Mouse (Mus musculus) T-helper 2 cell (primary cell): ENCODE measurements around the gene Nup43.

Experiments used
- in situ Hi-C: fragments of 300-600 bp; cut with MboI, MseI; formaldehyde crosslinking; loops from one replicate; pipeline ENCODE4 v1.15.1; 2025; ENCODE audit warnings: high pct_unique_total_duplicates

Gene Nup43

DNA sequence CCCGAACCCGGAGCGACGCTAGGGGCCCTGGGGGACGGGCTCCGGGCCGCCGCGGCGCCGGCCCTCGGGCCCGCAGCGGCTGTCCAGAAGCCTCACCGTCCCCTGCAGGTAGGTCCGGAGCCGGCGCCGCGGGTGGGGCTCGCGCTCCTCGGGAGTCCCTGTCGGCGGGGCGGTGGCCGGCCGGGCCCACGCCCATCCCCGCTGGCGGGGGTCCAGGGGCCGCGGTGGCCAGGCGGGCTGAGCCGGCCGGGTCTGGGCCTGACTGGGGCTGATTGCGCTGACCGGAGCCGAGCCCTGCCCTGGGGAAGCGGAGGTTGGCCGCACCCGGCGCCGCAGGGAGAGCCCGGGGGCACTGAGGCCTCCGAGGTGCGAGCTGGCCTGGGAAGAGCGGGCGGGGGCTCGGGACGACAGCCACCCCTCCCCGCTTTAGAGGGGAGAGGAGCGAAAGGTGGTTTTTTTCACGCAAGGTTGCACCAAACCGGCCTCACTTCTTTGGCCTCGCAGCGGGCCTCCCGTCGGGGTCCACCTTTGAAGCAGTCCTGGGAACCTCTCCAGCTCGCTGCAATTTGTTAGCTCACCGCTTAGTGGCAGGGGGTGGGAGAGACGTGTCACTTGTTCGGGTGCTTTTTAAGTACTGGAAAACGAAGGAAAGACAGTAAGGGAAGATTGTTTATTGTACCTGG lies 14.2 kb downstream of the Nup43 start:
- in situ Hi-C loops: no loop called here

DNA sequence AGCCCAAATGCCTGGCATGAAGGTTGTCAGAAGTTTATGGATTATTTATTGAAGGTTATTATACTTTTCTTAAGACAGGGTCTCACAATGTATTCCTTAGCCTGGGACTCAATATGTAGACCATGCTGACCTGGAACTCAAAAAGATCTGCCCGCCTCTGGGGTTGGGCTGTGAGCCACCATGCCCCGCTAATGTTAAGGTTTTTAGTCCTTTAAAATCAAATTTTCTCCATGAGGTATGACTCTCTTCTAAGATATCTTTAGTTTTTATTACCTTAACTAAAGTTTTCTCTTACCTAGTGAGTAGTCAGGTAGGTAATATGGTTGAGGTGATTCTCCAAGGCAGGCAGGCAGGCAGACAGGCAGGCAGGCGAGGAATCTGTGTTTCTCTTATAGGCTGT lies 14.9 kb downstream of the Nup43 start:
- in situ Hi-C loops: no loop called here

DNA sequence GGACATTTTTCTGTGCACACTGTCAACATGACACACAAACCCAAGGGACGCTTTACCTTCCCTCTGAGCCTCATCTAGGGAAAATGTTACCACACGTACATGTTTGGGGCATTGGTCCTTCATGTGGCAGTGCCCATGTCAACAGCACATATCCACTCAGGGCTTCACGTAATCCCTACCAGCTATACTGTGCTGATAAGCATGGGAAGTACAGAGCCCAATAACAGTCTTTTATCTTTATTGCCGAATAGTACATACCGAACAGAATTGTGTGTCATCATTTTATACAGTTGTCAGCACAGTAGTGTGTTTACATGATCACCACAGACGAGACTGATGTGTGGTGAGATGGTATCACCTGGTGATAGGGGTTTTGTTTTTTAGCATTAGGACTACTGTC lies 19.6 kb downstream of the Nup43 start:
- in situ Hi-C loops: no loop called here

DNA sequence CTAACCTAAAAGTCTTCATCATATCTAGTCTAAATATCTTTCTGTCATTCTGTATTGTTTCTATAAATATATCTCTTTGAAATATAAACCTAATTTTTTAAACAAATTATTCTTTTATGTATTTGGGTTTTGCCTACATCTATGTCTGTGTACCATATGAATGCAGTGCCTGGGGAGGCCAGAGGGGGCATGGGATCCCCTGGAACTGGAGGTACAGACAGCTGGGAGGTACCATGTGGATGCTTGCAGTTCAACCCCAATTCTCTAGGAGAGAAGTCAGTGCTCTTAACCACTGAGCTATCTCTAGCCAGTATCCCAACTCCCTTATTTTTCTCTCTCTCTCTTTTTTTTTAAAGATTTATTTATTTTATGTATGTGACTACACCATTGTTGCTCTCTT lies 28.0 kb downstream of the Nup43 start:
- in situ Hi-C loops: no loop called here

DNA sequence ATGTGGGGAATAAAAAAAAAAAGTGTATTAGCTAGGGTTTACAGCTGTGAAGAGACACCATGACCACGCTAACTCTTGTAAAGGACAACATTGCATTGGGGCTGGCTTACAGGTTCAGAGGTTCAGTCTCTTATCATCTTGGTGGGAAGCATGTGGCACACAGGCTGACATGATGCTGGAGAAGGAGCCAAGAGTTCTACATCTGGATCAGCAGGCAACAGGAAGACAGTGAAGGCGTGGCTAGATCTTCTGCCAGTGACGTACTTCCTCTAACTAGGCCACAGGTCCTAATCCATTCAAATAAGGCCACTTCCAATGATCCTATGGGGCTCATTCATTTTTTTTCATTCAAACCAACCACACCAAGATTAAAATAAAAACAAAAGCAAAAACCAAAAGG lies 32.8 kb downstream of the Nup43 start:
- in situ Hi-C loops: no loop called here

DNA sequence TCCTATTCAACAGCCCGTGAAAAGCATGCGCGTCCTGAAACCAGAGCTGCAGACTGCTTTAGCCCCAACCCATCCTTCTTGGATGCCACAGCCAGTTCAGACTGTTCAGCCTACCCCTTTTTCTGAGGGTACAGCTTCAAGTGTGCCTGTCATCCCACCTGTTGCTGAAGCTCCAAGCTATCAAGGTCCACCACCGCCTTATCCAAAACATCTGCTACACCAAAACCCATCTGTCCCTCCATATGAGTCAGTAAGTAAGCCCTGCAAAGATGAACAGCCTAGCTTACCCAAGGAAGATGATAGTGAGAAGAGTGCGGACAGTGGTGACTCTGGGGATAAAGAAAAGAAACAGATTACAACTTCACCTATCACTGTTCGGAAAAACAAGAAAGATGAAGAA lies 35.3 kb downstream of the Nup43 start:
- in situ Hi-C loops: no loop called here

DNA sequence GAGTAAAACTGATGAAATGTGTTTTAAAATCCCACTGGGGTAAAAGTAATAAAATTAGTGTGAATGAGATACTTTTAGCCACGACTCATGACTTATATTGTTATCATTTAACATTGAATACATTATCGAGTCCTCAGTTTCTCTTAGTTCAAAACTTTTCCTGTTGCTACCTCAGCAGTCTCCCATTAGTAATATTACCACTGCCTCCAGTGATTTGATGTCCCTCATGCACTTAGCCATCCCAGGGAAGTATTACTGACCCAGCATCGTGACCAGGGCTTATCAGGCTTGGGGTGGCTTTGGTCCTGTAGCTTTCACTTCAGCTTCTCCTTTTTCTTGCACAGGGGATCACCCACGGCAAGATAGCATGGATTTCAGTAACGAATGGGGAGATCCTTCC lies 42.8 kb downstream of the Nup43 start:
- in situ Hi-C loops: no loop called here

DNA sequence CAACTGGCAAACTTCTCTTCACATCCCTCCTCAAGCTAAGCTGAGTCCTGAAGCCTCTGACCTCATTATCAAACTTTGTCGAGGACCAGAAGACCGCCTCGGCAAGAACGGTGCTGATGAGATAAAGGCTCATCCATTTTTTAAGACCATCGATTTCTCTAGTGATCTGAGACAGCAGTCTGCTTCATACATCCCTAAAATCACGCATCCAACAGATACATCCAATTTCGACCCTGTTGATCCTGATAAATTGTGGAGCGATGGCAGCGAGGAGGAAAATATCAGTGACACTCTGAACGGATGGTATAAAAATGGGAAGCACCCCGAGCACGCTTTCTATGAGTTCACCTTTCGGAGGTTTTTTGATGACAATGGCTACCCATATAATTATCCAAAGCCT lies 45.2 kb downstream of the Nup43 start:
- in situ Hi-C loops: no loop called here

DNA sequence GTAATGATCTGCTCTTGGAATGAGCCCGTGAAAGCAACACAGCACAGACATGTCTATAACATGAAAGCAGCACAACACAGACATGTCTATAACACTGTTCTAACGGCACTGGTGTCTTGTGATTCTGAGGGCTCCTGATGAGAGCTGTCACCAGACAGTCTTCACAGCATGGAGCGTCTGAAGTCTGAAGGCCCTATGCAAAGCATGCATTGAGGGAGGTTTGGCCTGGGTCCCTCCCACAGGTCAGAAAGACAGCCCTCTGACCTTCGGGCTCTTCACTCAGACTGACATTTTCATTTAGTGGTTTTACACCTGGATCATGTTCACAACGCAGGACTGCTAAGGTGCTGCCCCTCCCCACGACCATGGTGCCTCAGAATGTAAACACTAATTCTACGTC lies 47.8 kb downstream of the Nup43 start:
- in situ Hi-C loops: no loop called here

DNA sequence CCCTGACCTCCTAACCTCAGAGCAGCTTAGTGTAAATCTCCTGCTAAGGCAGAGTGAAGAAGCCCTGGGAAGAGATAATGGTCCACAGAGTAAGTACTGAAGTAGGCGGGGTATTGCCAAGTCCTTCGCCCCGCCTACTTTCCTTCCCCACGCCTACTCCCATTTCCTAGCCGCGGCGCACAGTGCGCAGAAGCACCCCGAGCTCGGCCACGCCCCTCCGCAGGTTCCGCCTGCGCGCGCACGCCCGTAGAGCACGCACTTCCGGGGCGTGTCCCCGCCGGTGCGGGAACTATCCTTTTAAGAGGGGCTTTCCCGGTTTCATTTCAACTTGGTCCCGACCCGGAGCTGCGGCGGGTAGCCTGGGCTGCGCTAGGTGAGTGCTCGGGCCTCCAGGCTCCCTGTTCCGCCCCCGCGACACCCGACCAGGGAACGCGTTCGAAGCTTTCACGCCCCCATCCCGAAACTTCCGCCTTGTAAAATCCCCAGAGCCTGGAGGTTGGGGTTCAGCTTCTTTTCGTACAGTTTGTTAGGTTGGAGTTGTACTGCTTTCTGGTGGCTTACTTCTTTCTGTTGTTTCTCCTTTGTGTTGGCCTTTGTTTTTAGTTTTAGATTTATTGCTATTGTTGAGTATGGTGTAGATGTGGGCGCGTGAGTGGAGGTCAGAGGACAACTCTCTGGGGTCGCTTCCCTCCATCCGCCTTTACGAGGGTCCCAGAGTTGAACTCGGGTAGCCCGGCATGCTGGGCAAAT lies 58.6 kb downstream of the Nup43 start, which contains the start of gene Katna1:
TSS of gene Katna1 (plus strand) at position 250 of the 750 bp plus-strand sequence.
- in situ Hi-C loops: no loop called here

DNA sequence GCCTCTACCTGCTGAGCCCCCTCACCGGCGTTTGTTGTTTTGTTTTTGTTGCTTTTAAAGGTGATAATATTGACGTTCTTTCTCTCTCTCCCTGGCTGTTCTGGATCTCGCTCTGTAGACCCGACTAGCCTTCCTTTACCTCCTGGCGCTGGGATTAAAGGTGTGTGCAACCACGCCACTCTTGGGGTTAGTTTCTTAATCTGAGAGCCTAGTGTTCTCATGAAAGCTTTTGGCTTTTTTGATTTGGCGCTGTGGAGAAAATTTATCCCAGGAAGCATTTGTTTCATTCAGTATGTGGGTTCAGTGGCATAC lies 59.2 kb downstream of the Nup43 start:
- in situ Hi-C loops: no loop called here

DNA sequence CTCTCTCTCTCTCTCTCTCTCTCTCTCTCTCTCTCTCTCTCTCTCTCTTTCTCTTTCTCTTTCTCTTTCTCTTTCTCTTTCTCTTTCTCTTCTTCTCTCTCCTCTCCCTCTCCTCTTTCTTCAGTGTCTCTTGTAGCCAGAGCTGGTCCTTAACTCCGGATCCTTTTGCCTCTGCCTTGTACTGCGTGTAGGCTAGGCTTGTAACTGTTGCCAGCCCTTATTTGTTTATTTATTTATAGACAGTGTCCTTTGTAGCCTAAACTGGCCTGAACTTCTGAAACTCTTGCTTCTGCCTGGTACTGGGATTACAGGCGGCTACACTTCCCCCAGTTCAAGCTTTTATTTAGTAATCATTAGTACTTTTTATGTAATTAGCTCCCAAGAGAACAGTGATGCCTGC lies 59.7 kb downstream of the Nup43 start:
- in situ Hi-C loops: no loop called here
